Mouse (Mus musculus) liver, embryonic 14.5 days (tissue): ENCODE measurements at regions not wholly inside any gene's neighbourhood (a gene's known extent, or its start where the extent isn't known, plus 50 kb on each side); places are given as distances from the start of the nearest gene placed in this dataset.

Experiments used
- ATAC-seq: fragments of 200-750 bp; cut with Nextera tagmentation; 2 replicates; pipeline ENCODE4 v1.8.0; 2017; ENCODE audit warnings: moderate number of reproducible peaks, mild to moderate bottlenecking, moderate library complexity; ENCODE audit not compliant: insufficient read depth
- DNase-seq, 3 experiments: peaks; one replicate each; pipeline ENCODE4 v3.0.0-alpha.2; 2012 to 2013; ENCODE audit warnings: low read depth in 3 of 3, low spot score in 3 of 3
- H3K27ac ChIP-seq: fragments of 300-500 bp; sonication (generic); 2 replicates; pipeline ENCODE4 v1.5.1; 2014; ENCODE audit warnings: moderate library complexity, mild to moderate bottlenecking, control low read depth, inconsistent platforms
- H3K27me3 ChIP-seq: fragments of 300-500 bp; sonication (generic); 2 replicates; pipeline ENCODE4 v1.6.1; 2014; ENCODE audit warnings: mild to moderate bottlenecking, low read length, moderate library complexity; ENCODE audit not compliant: control insufficient read depth, insufficient read depth
- H3K36me3 ChIP-seq: fragments of 300-500 bp; sonication (generic); replicated peaks from 2 replicates; pipeline ENCODE4 v1.6.1; 2014; ENCODE audit warnings: low read depth; ENCODE audit not compliant: control insufficient read depth, insufficient read depth
- H3K4me1 ChIP-seq, 2 experiments: fragments of 200-500 bp in 1 of 2; fragments of 300-500 bp in 1 of 2; sonication (generic) in 1 of 2; replicated peaks; 2 replicates each; pipeline ENCODE4 v1.6.1; 2012 to 2014; ENCODE audit warnings: antibody characterized with exemption in 1 of 2, inconsistent platforms in 1 of 2, low read length in 1 of 2; ENCODE audit not compliant: control insufficient read depth in 2 of 2, insufficient read depth in 2 of 2
- H3K4me2 ChIP-seq: fragments of 300-500 bp; sonication (generic); 2 replicates; pipeline ENCODE4 v1.6.1; 2014; ENCODE audit warnings: low read depth, mild to moderate bottlenecking, control low read depth, moderate library complexity
- H3K4me3 ChIP-seq, 2 experiments: fragments of 200-500 bp in 1 of 2; fragments of 300-500 bp in 1 of 2; sonication (generic) in 1 of 2; 2 replicates each; pipeline ENCODE4 v1.5.1; 2012 to 2014; ENCODE audit warnings: low read depth in 2 of 2, low read length in 2 of 2, mild to moderate bottlenecking in 2 of 2, control low read depth in 1 of 2, inconsistent platforms in 1 of 2, moderate library complexity in 1 of 2; ENCODE audit not compliant: insufficient read depth in 1 of 2
- H3K9ac ChIP-seq: fragments of 300-500 bp; sonication (generic); replicated peaks from 2 replicates; pipeline ENCODE4 v1.6.1; 2014; ENCODE audit warnings: mild to moderate bottlenecking, control low read depth, moderate library complexity
- H3K9me3 ChIP-seq: fragments of 300-500 bp; sonication (generic); 2 replicates; pipeline ENCODE4 v1.6.1; 2016; ENCODE audit warnings: low read length, mixed read lengths; ENCODE audit not compliant: control insufficient read depth
- CTCF ChIP-seq: IDR thresholded peaks from 2 replicates; pipeline ENCODE4 v1.5.1; 2016; ENCODE audit warnings: antibody characterized with exemption, low read depth, control low read depth
- EP300 ChIP-seq: IDR thresholded peaks from 2 replicates; pipeline ENCODE4 v1.6.1; 2016; ENCODE audit warnings: antibody characterized with exemption, low read depth
- WGBS: fragments of 180-500 bp; shearing (Covaris S2); extraction: QIAGEN DNeasy Blood & Tissue Kit; methylation state at CpG from one replicate; pipeline ENCODE4 v1.1.7; 2014; ENCODE audit not compliant: insufficient replicate concordance; 5-methylcytosine and 5-hydroxymethylcytosine counted together

DNA sequence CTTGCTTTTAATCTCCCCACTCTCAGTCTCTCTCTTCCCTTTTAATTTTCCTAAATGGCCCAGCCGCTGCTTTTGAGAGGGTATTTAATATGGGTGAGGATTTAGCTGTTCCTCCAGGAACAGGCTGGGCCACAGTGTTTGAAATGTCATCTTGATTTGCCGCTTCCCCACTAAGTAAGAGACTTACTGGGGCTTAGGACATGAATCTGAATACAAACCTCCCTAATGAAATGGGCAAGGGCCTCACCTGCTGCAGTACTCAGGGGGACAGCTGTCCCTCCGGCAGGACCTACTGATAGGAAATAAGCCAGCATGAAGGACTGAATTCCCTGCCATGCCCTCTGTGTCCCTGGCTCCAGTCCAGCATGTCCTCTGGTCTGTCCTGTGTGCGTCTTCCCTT is 50.6 kb upstream of the Prr23a1 start:
- no peaks in the 10 kb centered on the region for H3K4me1 ChIP-seq
- H3K9ac ChIP-seq: no peak overlapping the region
- no peaks in the 10 kb centered on the region for H3K9me3 ChIP-seq
- no peak for TF ChIP-seq EP300
- no peak for TF ChIP-seq CTCF
- H3K27ac ChIP-seq: no peak overlapping the region
- H3K4me2 ChIP-seq: no peak overlapping the region
- no peaks in the 10 kb centered on the region for H3K36me3 ChIP-seq
- no peak overlapping the region for H3K4me3 ChIP-seq
- WGBS: 54% methylated on average over 4 of the region's 4 CpGs
- H3K27me3 ChIP-seq: no peaks in the 10 kb centered on the region
- ATAC-seq: no peak
- no peak for DNase-seq

DNA sequence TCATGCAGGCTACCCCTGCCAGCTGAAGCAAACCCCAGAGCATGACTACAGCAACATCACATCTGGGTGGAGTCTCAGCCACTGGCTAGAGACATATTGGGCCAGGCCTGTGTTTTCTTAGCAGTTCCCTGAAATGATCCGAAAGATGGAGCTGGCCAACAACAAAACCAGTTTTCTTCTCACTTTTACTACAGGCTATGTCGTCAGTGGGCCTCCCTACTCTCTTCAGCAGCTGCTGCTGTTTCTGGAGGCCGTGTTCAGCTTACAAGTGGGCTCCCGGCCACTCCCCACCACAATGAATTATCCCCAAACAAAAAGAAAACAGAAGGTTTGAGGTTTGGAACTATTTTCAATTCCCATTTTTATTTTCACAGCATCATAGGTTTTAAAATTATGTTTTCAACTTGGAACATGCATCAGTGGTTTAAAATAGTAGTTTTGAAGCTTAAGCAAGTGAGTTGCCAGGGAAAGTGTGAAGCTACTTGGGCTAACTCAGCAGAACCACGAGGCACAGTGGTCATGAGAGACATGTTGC is 68.6 kb upstream of the Prr23a1 start:
- no peak overlapping the region for H3K9ac ChIP-seq
- ATAC-seq: no peak
- no peak for TF ChIP-seq EP300
- no peak for TF ChIP-seq CTCF
- H3K4me3 ChIP-seq: no peak overlapping the region
- no peak overlapping the region for H3K4me2 ChIP-seq
- no peaks in the 10 kb centered on the region for H3K4me1 ChIP-seq
- no peak for DNase-seq
- 49% methylated on average over 5 of the region's 5 CpGs for WGBS
- no peaks in the 10 kb centered on the region for H3K9me3 ChIP-seq
- no peaks in the 10 kb centered on the region for H3K27me3 ChIP-seq
- H3K27ac ChIP-seq: no peak overlapping the region
- no peaks in the 10 kb centered on the region for H3K36me3 ChIP-seq

GRCm38 (mm10) chr9:98773212-98773611 is 69.1 kb upstream of the Prr23a1 start:
- Histone ChIP-seq H3K9me3 (no peaks in the 10 kb centered on the region), H3K36me3 (no peaks in the 10 kb centered on the region), H3K4me3 (no peak overlapping the region), H3K27me3 (no peaks in the 10 kb centered on the region), H3K27ac (no peak overlapping the region), H3K4me2 (no peak overlapping the region), H3K4me1 (no peaks in the 10 kb centered on the region), H3K9ac (no peak overlapping the region)
- no peak for ATAC-seq
- WGBS: 63% methylated on average over 11 of the region's 11 CpGs
- TF ChIP-seq EP300: no peak
- TF ChIP-seq CTCF: no peak
- DNase-seq: no peak

GRCm38 (mm10) chr9:98754764-98755163 is 87.5 kb upstream of the Prr23a1 start:
- Histone ChIP-seq H3K9ac (no peak overlapping the region), H3K4me2 (no peak overlapping the region), H3K27me3 (no peaks in the 10 kb centered on the region), H3K27ac (no peak overlapping the region), H3K4me1 (no peaks in the 10 kb centered on the region), H3K9me3 (no peaks in the 10 kb centered on the region), H3K4me3 (no peak overlapping the region), H3K36me3 (no peaks in the 10 kb centered on the region)
- ATAC-seq (no peak), DNase-seq (no peak)
- WGBS: 60% methylated on average over 4 of the region's 4 CpGs
- no peak for TF ChIP-seq EP300
- no peak for TF ChIP-seq CTCF

GRCm38 (mm10) chr9:98753356-98753953 is 88.8 kb upstream of the Prr23a1 start:
- no peak overlapping the region for H3K27ac ChIP-seq
- no peak overlapping the region for H3K4me2 ChIP-seq
- no peaks in the 10 kb centered on the region for H3K4me1 ChIP-seq
- H3K4me3 ChIP-seq: no peak overlapping the region
- no peak overlapping the region for H3K9ac ChIP-seq
- DNase-seq (no peak), ATAC-seq (no peak)
- no peaks in the 10 kb centered on the region for H3K36me3 ChIP-seq
- TF ChIP-seq CTCF: no peak
- TF ChIP-seq EP300: no peak
- no peaks in the 10 kb centered on the region for H3K27me3 ChIP-seq
- no peaks in the 10 kb centered on the region for H3K9me3 ChIP-seq
- 56% methylated on average over 6 of the region's 6 CpGs for WGBS
